Mouse (Mus musculus): Measurements from ENCODE around the gene Crtc3.

- TF ChIP-seq ZNF384 (IDR thresholded peaks at IDR 0.05; ENCODE audit: low read depth, low read length) (no peak), MAFK (IDR thresholded peaks at IDR 0.05; ENCODE audit: insufficient read depth, low read depth, low read length) (no peak), ZC3H11A (IDR thresholded peaks at IDR 0.05; ENCODE audit: borderline replicate concordance, low read depth, low read length) (no peak), CHD2 (IDR thresholded peaks at IDR 0.05; ENCODE audit: low read depth, low read length) (no peak)
Observed at GRCm38 (mm10) chr7:80625841-80626240, 62.8 kb downstream of the Crtc3 start.

Data from ES-E14 (cell line).